Mouse (Mus musculus) embryonic facial prominence, embryonic 13.5 days (tissue): ENCODE data around the gene Olfr1212. TPM values are rescaled to one million over a fixed set of nuclear protein-coding genes. Genes with fewer than 3 reads are reported as not detected.

Experiments
- ATAC-seq: fragments of 200-750 bp; cut with Nextera tagmentation; 2 replicates; pipeline ENCODE4 v1.8.0; 2017; ENCODE audit warnings: low read depth; ENCODE audit not compliant: insufficient number of reproducible peaks, insufficient read depth, low FRiP score, low TSS enrichment
- H3K27ac ChIP-seq: fragments of 300-500 bp; sonication (generic); 2 replicates; pipeline ENCODE4 v1.5.1; 2015; ENCODE audit warnings: moderate library complexity, mild to moderate bottlenecking, inconsistent platforms
- H3K27me3 ChIP-seq: fragments of 300-500 bp; sonication (generic); 2 replicates; pipeline ENCODE4 v1.6.1; 2015; ENCODE audit warnings: mild to moderate bottlenecking, inconsistent platforms
- H3K36me3 ChIP-seq: fragments of 300-500 bp; sonication (generic); 2 replicates; pipeline ENCODE4 v1.6.1; 2015; ENCODE audit warnings: mild to moderate bottlenecking, inconsistent platforms
- H3K4me1 ChIP-seq: fragments of 300-500 bp; sonication (generic); 2 replicates; pipeline ENCODE4 v1.6.1; 2015; ENCODE audit warnings: inconsistent platforms
- H3K4me2 ChIP-seq: fragments of 300-500 bp; sonication (generic); 2 replicates; pipeline ENCODE4 v1.6.1; 2015; ENCODE audit warnings: moderate library complexity, mild to moderate bottlenecking, inconsistent platforms
- H3K4me3 ChIP-seq: fragments of 300-500 bp; sonication (generic); 2 replicates; pipeline ENCODE4 v1.5.1; 2015; ENCODE audit warnings: mild to moderate bottlenecking, inconsistent platforms
- H3K9ac ChIP-seq: fragments of 300-500 bp; sonication (generic); 2 replicates; pipeline ENCODE4 v1.6.1; 2015; ENCODE audit warnings: mild to moderate bottlenecking, inconsistent platforms
- H3K9me3 ChIP-seq: fragments of 300-500 bp; sonication (generic); 2 replicates; pipeline ENCODE4 v1.6.1; 2016; ENCODE audit warnings: inconsistent platforms
- WGBS: fragments of 180-500 bp; shearing (Covaris S2); methylation state at CpG from one replicate; pipeline ENCODE4 v1.1.7; 2015; ENCODE audit warnings: mixed read lengths; 5-methylcytosine and 5-hydroxymethylcytosine counted together
- polyA plus RNA-seq: library from polyadenylated mRNA; unstranded; fragments of >200 nt; fragmentation: Nextera tagmentation; extraction: Ambion mirVana; gene quantifications from 2 replicates; pipeline ENCODE4 v1.2.1, GENCODE M21; 2015

Gene Olfr1212
- not detected in 2 replicates for polyA plus RNA-seq

- ATAC-seq: no peak
- Histone ChIP-seq H3K9ac (no peak within 1 kb of the TSS), H3K36me3 (no peaks in the 10 kb centered on the region), H3K4me3 (no peak within 1 kb of the TSS), H3K4me1 (no peaks in the 10 kb centered on the region), H3K27me3 (no peaks in the 10 kb centered on the region), H3K9me3 (no peaks in the 10 kb centered on the region), H3K27ac (no peak within 1 kb of the TSS), H3K4me2 (no peak within 1 kb of the TSS)
Measured at GRCm38 (mm10) chr2:88953669-88954068, at the start of gene Olfr1212. TSS of gene Olfr1212 (plus strand) at chr2:88953969.

GRCm38 (mm10) chr2:88915057-88915456 is 38.7 kb upstream of the Olfr1212 start, which contains the start of gene Olfr1209:
TSS of gene Olfr1209 (minus strand) at chr2:88915157.
- Histone ChIP-seq H3K4me1 (no peaks in the 10 kb centered on the region), H3K36me3 (no peaks in the 10 kb centered on the region), H3K9me3 (no peaks in the 10 kb centered on the region), H3K4me3 (no peak within 1 kb of the TSS), H3K4me2 (no peak within 1 kb of the TSS), H3K27ac (no peak within 1 kb of the TSS), H3K9ac (no peak within 1 kb of the TSS), H3K27me3 (no peaks in the 10 kb centered on the region)
- WGBS: 90% methylated on average over 3 of the region's 3 CpGs
- ATAC-seq: no peak

GRCm38 (mm10) chr2:88938011-88938410 is 15.8 kb upstream of the Olfr1212 start, which contains the start of gene Olfr1211:
TSS of gene Olfr1211 (minus strand) at chr2:88938111.
- H3K9ac ChIP-seq: no peak within 1 kb of the TSS
- ATAC-seq: no peak
- H3K4me3 ChIP-seq: no peak within 1 kb of the TSS
- H3K4me2 ChIP-seq: no peak within 1 kb of the TSS
- H3K4me1 ChIP-seq: no peaks in the 10 kb centered on the region
- H3K27me3 ChIP-seq: no peaks in the 10 kb centered on the region
- H3K9me3 ChIP-seq: no peaks in the 10 kb centered on the region
- no peak within 1 kb of the TSS for H3K27ac ChIP-seq
- WGBS: 88% methylated on average over 1 of the region's 1 CpGs
- no peaks in the 10 kb centered on the region for H3K36me3 ChIP-seq

- no peak within 1 kb of the TSS for H3K9ac ChIP-seq
- H3K27ac ChIP-seq: no peak within 1 kb of the TSS
- no peak within 1 kb of the TSS for H3K4me2 ChIP-seq
- no peaks in the 10 kb centered on the region for H3K36me3 ChIP-seq
- H3K4me3 ChIP-seq: no peak within 1 kb of the TSS
- no peaks in the 10 kb centered on the region for H3K4me1 ChIP-seq
- no peaks in the 10 kb centered on the region for H3K27me3 ChIP-seq
- WGBS: 83% methylated on average over 1 of the region's 1 CpGs
- H3K9me3 ChIP-seq: no peaks in the 10 kb centered on the region
- no peak for ATAC-seq
Measured at GRCm38 (mm10) chr2:88980181-88980580, 26.4 kb downstream of the Olfr1212 start, which contains the start of gene Gm13762. TSS of gene Gm13762 (minus strand) at chr2:88980281.

GRCm38 (mm10) chr2:88992553-88992952 is 38.8 kb downstream of the Olfr1212 start, which contains the start of gene Olfr1214:
TSS of gene Olfr1214 (minus strand) at chr2:88992653.
- no peaks in the 10 kb centered on the region for H3K36me3 ChIP-seq
- WGBS: 75% methylated on average over 1 of the region's 1 CpGs
- no peaks in the 10 kb centered on the region for H3K4me1 ChIP-seq
- no peak within 1 kb of the TSS for H3K4me3 ChIP-seq
- no peaks in the 10 kb centered on the region for H3K27me3 ChIP-seq
- H3K9me3 ChIP-seq: no peaks in the 10 kb centered on the region
- no peak within 1 kb of the TSS for H3K27ac ChIP-seq
- ATAC-seq: no peak
- H3K9ac ChIP-seq: no peak within 1 kb of the TSS
- no peak within 1 kb of the TSS for H3K4me2 ChIP-seq

- Histone ChIP-seq H3K36me3 (no peaks in the 10 kb centered on the region), H3K4me2 (no peak within 1 kb of the TSS), H3K9ac (no peak within 1 kb of the TSS), H3K9me3 (no peaks in the 10 kb centered on the region), H3K4me1 (no peaks in the 10 kb centered on the region), H3K27ac (no peak within 1 kb of the TSS), H3K27me3 (no peaks in the 10 kb centered on the region), H3K4me3 (no peak within 1 kb of the TSS)
- no peak for ATAC-seq
- WGBS: 72% methylated on average over 2 of the region's 2 CpGs
Measured at GRCm38 (mm10) chr2:89006873-89007272, 53.1 kb downstream of the Olfr1212 start, which contains the start of gene Olfr1215. TSS of gene Olfr1215 (minus strand) at chr2:89006973.

Other genes starting within 250 kb of the Olfr1212 start
- gene Olfr1196, start 249.4 kb upstream of the Olfr1212 start, polyA plus RNA-seq: not detected in 2 replicates
- gene Olfr1197, start 221.6 kb upstream of the Olfr1212 start, polyA plus RNA-seq: not detected in 2 replicates
- gene Olfr1198, start 202.6 kb upstream of the Olfr1212 start, polyA plus RNA-seq: not detected in 2 replicates
- gene Olfr1199, start 193.5 kb upstream of the Olfr1212 start, polyA plus RNA-seq: not detected in 2 replicates
- gene Olfr1200, start 183.5 kb upstream of the Olfr1212 start, polyA plus RNA-seq: not detected in 2 replicates
- not detected in 2 replicates for gene Olfr1201, start 160.9 kb upstream of the Olfr1212 start, polyA plus RNA-seq
- gene Olfr1202, start 139.5 kb upstream of the Olfr1212 start, polyA plus RNA-seq: not detected in 2 replicates
- not detected in 2 replicates for gene Olfr1205, start 124.2 kb upstream of the Olfr1212 start, polyA plus RNA-seq
- not detected in 2 replicates for gene Olfr1204, start 104.7 kb upstream of the Olfr1212 start, polyA plus RNA-seq
- gene Olfr1206, start 90.7 kb upstream of the Olfr1212 start, polyA plus RNA-seq: not detected in 2 replicates
- gene Olfr1208, start 51.7 kb upstream of the Olfr1212 start, polyA plus RNA-seq: not detected in 2 replicates
- gene Olfr1209, start 38.8 kb upstream of the Olfr1212 start, polyA plus RNA-seq: 0.10 TPM in 1 of 2 replicates, not detected in the other
- gene Olfr1211, start 15.9 kb upstream of the Olfr1212 start, polyA plus RNA-seq: not detected in 2 replicates
- not detected in 2 replicates for gene Gm13762, start 26.3 kb downstream of the Olfr1212 start, polyA plus RNA-seq
- gene Olfr1214, start 38.7 kb downstream of the Olfr1212 start, polyA plus RNA-seq: not detected in 2 replicates
- gene Olfr1215, start 53.0 kb downstream of the Olfr1212 start, polyA plus RNA-seq: not detected in 2 replicates
- gene Olfr1216, start 64.4 kb downstream of the Olfr1212 start, polyA plus RNA-seq: not detected in 2 replicates
- 0.07 TPM in 1 of 2 replicates, not detected in the other for gene Olfr1217, start 78.1 kb downstream of the Olfr1212 start, polyA plus RNA-seq
- not detected in 2 replicates for gene Olfr1218, start 107.2 kb downstream of the Olfr1212 start, polyA plus RNA-seq
- gene Olfr1219, start 129.5 kb downstream of the Olfr1212 start, polyA plus RNA-seq: not detected in 2 replicates
- not detected in 2 replicates for gene Olfr1220, start 152.9 kb downstream of the Olfr1212 start, polyA plus RNA-seq
- gene Olfr1221, start 163.3 kb downstream of the Olfr1212 start, polyA plus RNA-seq: not detected in 2 replicates
- gene Olfr1222, start 179.1 kb downstream of the Olfr1212 start, polyA plus RNA-seq: not detected in 2 replicates
- gene Olfr1223, start 197.6 kb downstream of the Olfr1212 start, polyA plus RNA-seq: not detected in 2 replicates
- not detected in 2 replicates for gene Olfr1224-ps1, start 210.1 kb downstream of the Olfr1212 start, polyA plus RNA-seq
- not detected in 2 replicates for gene Olfr1225, start 220.7 kb downstream of the Olfr1212 start, polyA plus RNA-seq
- gene Olfr1226, start 246.1 kb downstream of the Olfr1212 start, polyA plus RNA-seq: not detected in 2 replicates